11 mouse cellular contexts compared by ENCODE assay signal in genomic region chr14:59319036-59319435, GRCm38 (mm10). TPM values are rescaled to one million over a fixed set of nuclear protein-coding genes. Genes with fewer than 3 reads are reported as not detected.
DNase-seq lines count a peak whose midpoint lies in the region.
"Not testable (repeated sequence)": the region's sequence is repeated elsewhere in the genome, so short reads cannot be mapped to it uniquely, and the experiment has no call there.
"Had no signal": no experiment of that assay in that cellular context is flagged by ENCODE, and none has a peak within 500 bp of the region (broad histone marks: within the 10 kb centered on the region; RNA-seq: fewer than 3 reads in every experiment).

No protein-coding gene starts in this region.

- H3K36me3 ChIP-seq in heart, embryonic 10.5 days: not testable (repeated sequence)

- H3K4me1 ChIP-seq in heart, embryonic 10.5 days: not testable (repeated sequence)

- not testable (repeated sequence) for H3K27ac ChIP-seq in heart, embryonic 10.5 days

- peak; percentile 72 for DNase-seq in heart, adult 11 months
- peak; percentile 27 for DNase-seq in heart, embryonic 10.5 days (ENCODE audit: low spot score)
- peak; percentile 45 to 57 for DNase-seq in urinary bladder, adult 18-20 months (ENCODE audit: low spot score in 2 of 2)
- DNase-seq in urinary bladder, adult 2 months (ENCODE audit: low spot score): peak; percentile 33
- DNase-seq in urinary bladder, postnatal 14 days (ENCODE audit: low spot score): peak; percentile 72
- peak; percentile 19 for DNase-seq in urinary bladder, postnatal 25 days (ENCODE audit: low spot score)
- DNase-seq in urinary bladder, postnatal 36 days (ENCODE audit: low spot score in 2 of 2): peak; percentile 35 to 71

- 85% methylated on average over 3 of the region's 3 CpGs for WGBS in heart, embryonic 10.5 days

- H3K4me3 ChIP-seq in heart, embryonic 10.5 days: not testable (repeated sequence)

- not testable (repeated sequence) for H3K9me3 ChIP-seq in heart, embryonic 10.5 days

- not testable (repeated sequence) for H3K27me3 ChIP-seq in heart, embryonic 10.5 days (ENCODE audit: insufficient read depth, poor library complexity, severe bottlenecking)

RNA-seq across cellular contexts. Expression of gene Phf11a, which starts 21.7 kb away (rescaled TPM):
- not detected in 2 replicates for polyA plus RNA-seq in heart, embryonic 10.5 days (2016; fragmentation: Nextera tagmentation; extraction: Ambion mirVana)
- polyA plus RNA-seq in urinary bladder, adult 2 months (2012; rRNA removed): 1.4 and 1.6 TPM in 2 replicates
- polyA plus RNA-seq: brain, embryonic 14.5 days; C2C12; G1E had no signal

RNA-seq across cellular contexts. Expression of gene Phf11b, which starts 22.1 kb away (rescaled TPM):
- 0.27 TPM in 1 of 2 replicates, not detected in the other for polyA plus RNA-seq in heart, embryonic 10.5 days (2016; fragmentation: Nextera tagmentation; extraction: Ambion mirVana)
- polyA plus RNA-seq in urinary bladder, adult 2 months (2012; rRNA removed): 3.1 and 3.7 TPM in 2 replicates
- polyA plus RNA-seq: C2C12, G1E had no signal

RNA-seq across cellular contexts. Expression of gene Phf11d, which starts 46.2 kb away (rescaled TPM):
- 0.21 and 0.28 TPM in 2 replicates for polyA plus RNA-seq in heart, embryonic 10.5 days (2016; fragmentation: Nextera tagmentation; extraction: Ambion mirVana)
- polyA plus RNA-seq in urinary bladder, adult 2 months (2012; rRNA removed): 20.0 and 21.8 TPM in 2 replicates
- polyA plus RNA-seq: C2C12, G1E had no signal

RNA-seq across cellular contexts. Expression of gene Gm6904, which starts 59.0 kb away (rescaled TPM):
- not detected in 2 replicates for polyA plus RNA-seq in heart, embryonic 10.5 days (2016; fragmentation: Nextera tagmentation; extraction: Ambion mirVana)
- 0.60 and 0.98 TPM in 2 replicates for polyA plus RNA-seq in urinary bladder, adult 2 months (2012; rRNA removed)
- polyA plus RNA-seq: adrenal gland, adult 2 months; brain, embryonic 14.5 days; C2C12; G1E had no signal

Comparison
In these comparisons a context has a peak if more than half of its experiments do, and no peak if none do; other contexts are left out.
1. DNase-seq: peak in every context shown above with its lines; median percentile 72 in heart, adult 11 months; 72 in urinary bladder, postnatal 14 days; 53 in urinary bladder, postnatal 36 days; 51 in urinary bladder, adult 18-20 months; 33 in urinary bladder, adult 2 months; 27 in heart, embryonic 10.5 days; 19 in urinary bladder, postnatal 25 days.
2. RNA of gene Phf11d, which starts 46.2 kb away (polyA plus RNA-seq): 20.0 to 21.8 TPM in urinary bladder, adult 2 months; 0.21 to 0.28 TPM in heart, embryonic 10.5 days; every median in the first group is over 10 times any median in the second.